Mouse (Mus musculus) small intestine, adult 2 months (tissue): Measurements from ENCODE around the gene Ptprr.

Source experiments
- CTCF ChIP-seq: fragments of 200-500 bp; IDR thresholded peaks from 2 replicates; pipeline ENCODE4 v1.5.1; 2012; ENCODE audit warnings: low read depth, mild to moderate bottlenecking, control low read depth, inconsistent platforms, low read length, moderate library complexity, mixed read lengths; ENCODE audit not compliant: insufficient replicate concordance, insufficient read length; ENCODE audit errors: extremely low read depth
- POLR2A ChIP-seq: fragments of 200-500 bp; IDR thresholded peaks from 2 replicates; pipeline ENCODE4 v1.6.1; 2012; ENCODE audit warnings: low read depth, mild to moderate bottlenecking, control low read depth, inconsistent platforms, low read length, moderate library complexity

GRCm38 (mm10) chr10:116038150-116038549 lies 20.1 kb downstream of the Ptprr start:
- no peak for TF ChIP-seq POLR2A
- no peak for TF ChIP-seq CTCF
